Mouse (Mus musculus) spleen, adult 2 months (tissue): ENCODE data around the gene Opa1.

Experiments
- CTCF ChIP-seq: fragments of 200-500 bp; IDR thresholded peaks from 2 replicates; pipeline ENCODE4 v1.5.1; 2011; ENCODE audit warnings: mild to moderate bottlenecking, inconsistent platforms; ENCODE audit not compliant: insufficient read depth, insufficient read length, insufficient replicate concordance; ENCODE audit errors: extremely low read depth
- POLR2A ChIP-seq: fragments of 200-500 bp; IDR thresholded peaks from 2 replicates; pipeline ENCODE4 v1.6.1; 2011; ENCODE audit warnings: low read depth, low read length, inconsistent platforms

GRCm38 (mm10) chr16:29635780-29636179 lies 56.6 kb downstream of the Opa1 start:
- TF ChIP-seq POLR2A (no peak), CTCF (no peak)
